Mouse (Mus musculus): Measurements from ENCODE around the gene Yipf6. TPM values are rescaled to one million over a fixed set of nuclear protein-coding genes. Genes with fewer than 3 reads are reported as not detected.
A peak's percentile ranks its signal among the peaks of the same experiment; 100 is the strongest.
"Not testable (repeated sequence)": the region's sequence is repeated elsewhere in the genome, so short reads cannot be mapped to it uniquely, and the experiment has no call there.

The Yipf6 gene
- polyA plus RNA-seq, 1 experiment from 2014 or later, result 21.2 TPM

- Histone ChIP-seq H3K4me3 (replicated peaks; ENCODE audit: low read depth, low read length) (no peak overlapping the region), H3K27me3 (ENCODE audit: insufficient read depth, low read length) (no peaks in the 10 kb centered on the region), H3K9me3 (replicated peaks; ENCODE audit: low read length) (no peaks in the 10 kb centered on the region), H3K36me3 (ENCODE audit: insufficient read depth, low read length) (no peaks in the 10 kb centered on the region), H3K9ac (ENCODE audit: low read depth, low read length) (no peak overlapping the region), H3K27ac (no peak overlapping the region), H3K4me2 (ENCODE audit: low read length) (no peak overlapping the region), H3K4me1 (replicated peaks; ENCODE audit: insufficient read depth, low read length) (no peaks in the 10 kb centered on the region)
- no peak for TF ChIP-seq CTCF (IDR thresholded peaks at IDR 0.05; ENCODE audit: low read depth)
- no peak for DNase-seq (ENCODE audit: low spot score)
- no peak for ATAC-seq (replicated peaks; ENCODE audit: low FRiP score, low read depth)
Measured at GRCm38 (mm10) chrX:98963742-98964141, 27.6 kb downstream of the Yipf6 start.

- no peaks in the 10 kb centered on the region for H3K4me1 ChIP-seq (replicated peaks; ENCODE audit: insufficient read depth, low read length)
- H3K4me2 ChIP-seq (ENCODE audit: low read length), result no peak overlapping the region
- no peaks in the 10 kb centered on the region for H3K36me3 ChIP-seq (ENCODE audit: insufficient read depth, low read length)
- ATAC-seq (replicated peaks; ENCODE audit: low FRiP score, low read depth) (no peak), DNase-seq (ENCODE audit: low spot score) (no peak)
- no peak overlapping the region for H3K4me3 ChIP-seq (replicated peaks; ENCODE audit: low read depth, low read length)
- no peak for TF ChIP-seq CTCF (IDR thresholded peaks at IDR 0.05; ENCODE audit: low read depth)
- no peaks in the 10 kb centered on the region for H3K27me3 ChIP-seq (ENCODE audit: insufficient read depth, low read length)
- H3K9me3 ChIP-seq (replicated peaks; ENCODE audit: low read length), result no peaks in the 10 kb centered on the region
- no peak overlapping the region for H3K27ac ChIP-seq
- no peak overlapping the region for H3K9ac ChIP-seq (ENCODE audit: low read depth, low read length)
Measured at GRCm38 (mm10) chrX:98964513-98964912, 28.4 kb downstream of the Yipf6 start.

DNA sequence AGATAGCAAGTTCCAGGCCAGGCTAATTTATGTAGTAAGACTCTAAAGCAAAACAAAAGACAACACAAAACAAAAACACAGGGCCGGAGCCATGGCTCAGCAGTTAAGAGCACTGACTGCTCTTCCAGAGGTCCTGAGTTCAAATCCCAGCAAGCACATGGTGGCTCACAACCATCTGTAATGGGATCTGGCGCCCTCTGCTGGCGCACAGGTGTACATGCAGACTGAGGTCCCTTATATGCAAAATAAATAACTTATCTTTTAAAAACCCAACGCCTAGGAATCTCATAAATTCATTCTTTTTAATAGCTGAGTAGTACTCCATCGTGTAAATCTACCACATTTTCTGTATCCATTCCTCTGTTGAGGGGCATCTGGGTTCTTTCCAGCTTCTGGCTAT lies 50.5 kb downstream of the Yipf6 start:
- not testable (repeated sequence) for ATAC-seq (replicated peaks; ENCODE audit: low FRiP score, low read depth); H3K4me1 ChIP-seq (replicated peaks; ENCODE audit: insufficient read depth, low read length); DNase-seq (ENCODE audit: low spot score); H3K27me3 ChIP-seq (ENCODE audit: insufficient read depth, low read length); H3K4me3 ChIP-seq (replicated peaks; ENCODE audit: low read depth, low read length); H3K9ac ChIP-seq (ENCODE audit: low read depth, low read length); H3K27ac ChIP-seq; H3K36me3 ChIP-seq (ENCODE audit: insufficient read depth, low read length); H3K4me2 ChIP-seq (ENCODE audit: low read length); H3K9me3 ChIP-seq (replicated peaks; ENCODE audit: low read length)
- TF ChIP-seq CTCF (IDR thresholded peaks at IDR 0.05; ENCODE audit: low read depth), result peak; percentile 48
- WGBS, result 57% methylated on average over 5 of the region's 5 CpGs

DNA sequence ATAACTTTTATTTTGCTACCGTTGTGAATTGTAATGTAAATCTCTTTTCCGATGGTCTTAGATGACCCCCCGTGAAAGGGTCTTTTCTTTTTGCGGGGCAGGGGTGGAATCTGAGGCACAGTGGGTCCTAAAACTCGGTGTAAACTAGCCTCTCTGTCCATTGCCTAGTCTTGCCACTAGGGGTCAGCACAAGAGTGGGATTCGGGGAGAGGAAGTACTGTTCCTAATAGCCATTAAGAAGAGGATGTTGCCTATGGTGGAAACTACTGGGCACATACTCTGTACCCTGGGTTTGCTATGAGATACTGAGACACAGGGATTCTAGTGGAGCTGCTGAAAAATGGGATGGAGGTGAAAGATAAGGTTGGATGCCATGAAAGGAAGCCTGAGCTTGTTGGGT lies 53.5 kb downstream of the Yipf6 start:
- no peaks in the 10 kb centered on the region for H3K4me1 ChIP-seq (replicated peaks; ENCODE audit: insufficient read depth, low read length)
- H3K4me2 ChIP-seq (ENCODE audit: low read length), result no peak overlapping the region
- H3K36me3 ChIP-seq (ENCODE audit: insufficient read depth, low read length), result no peaks in the 10 kb centered on the region
- DNase-seq (ENCODE audit: low spot score) (peak; percentile 74), ATAC-seq (replicated peaks; ENCODE audit: low FRiP score, low read depth) (no peak)
- TF ChIP-seq CTCF (IDR thresholded peaks at IDR 0.05; ENCODE audit: low read depth), result peak; percentile 82
- peaks cover 4% of the 10 kb centered on the region; the same call in 1 of the 2 replicates for H3K27me3 ChIP-seq (ENCODE audit: insufficient read depth, low read length)
- no peaks in the 10 kb centered on the region for H3K9me3 ChIP-seq (replicated peaks; ENCODE audit: low read length)
- no peak overlapping the region for H3K9ac ChIP-seq (ENCODE audit: low read depth, low read length)
- H3K4me3 ChIP-seq (replicated peaks; ENCODE audit: low read depth, low read length), result no peak overlapping the region
- 49% methylated on average over 6 of the region's 6 CpGs for WGBS
- H3K27ac ChIP-seq, result no peak overlapping the region

Other genes starting within 250 kb of the Yipf6 start
- 10.9 and 13.0 TPM in 2 replicates for gene Ophn1, start 45.3 kb upstream of the Yipf6 start, polyA plus RNA-seq (2015; fragmentation: Nextera tagmentation; extraction: Ambion mirVana)
- 18.5 and 20.4 TPM in 2 replicates for gene Stard8, start 66.9 kb downstream of the Yipf6 start, polyA plus RNA-seq (2015; fragmentation: Nextera tagmentation; extraction: Ambion mirVana)
- 51.2 and 64.4 TPM in 2 replicates for gene Efnb1, start 199.8 kb downstream of the Yipf6 start, polyA plus RNA-seq (2015; fragmentation: Nextera tagmentation; extraction: Ambion mirVana)

Measured in kidney, postnatal 0 days (tissue).